Mouse (Mus musculus) intestine, embryonic 15.5 days (tissue): ENCODE measurements around the gene Il15ra. TPM values are rescaled to one million over a fixed set of nuclear protein-coding genes. Genes with fewer than 3 reads are reported as not detected.
"Not testable (repeated sequence)": the region's sequence is repeated elsewhere in the genome, so short reads cannot be mapped to it uniquely, and the experiment has no call there.

Experiments
- ATAC-seq: fragments of 200-750 bp; cut with Nextera tagmentation; 2 replicates; pipeline ENCODE4 v1.8.0; 2017; ENCODE audit warnings: moderate TSS enrichment, moderate library complexity
- H3K27ac ChIP-seq: fragments of 300-500 bp; sonication (generic); 2 replicates; pipeline ENCODE4 v1.5.1; 2015; ENCODE audit warnings: mild to moderate bottlenecking, inconsistent platforms
- H3K27me3 ChIP-seq: fragments of 300-500 bp; sonication (generic); replicated peaks from 2 replicates; pipeline ENCODE4 v1.6.1; 2015; ENCODE audit warnings: inconsistent platforms
- H3K36me3 ChIP-seq: fragments of 300-500 bp; sonication (generic); 2 replicates; pipeline ENCODE4 v1.6.1; 2015; ENCODE audit warnings: inconsistent platforms
- H3K4me1 ChIP-seq: fragments of 300-500 bp; sonication (generic); replicated peaks from 2 replicates; pipeline ENCODE4 v1.6.1; 2015; ENCODE audit warnings: inconsistent platforms
- H3K4me2 ChIP-seq: fragments of 300-500 bp; sonication (generic); replicated peaks from 2 replicates; pipeline ENCODE4 v1.6.1; 2015; ENCODE audit warnings: mild to moderate bottlenecking, inconsistent platforms
- H3K4me3 ChIP-seq: fragments of 300-500 bp; sonication (generic); replicated peaks from 2 replicates; pipeline ENCODE4 v1.5.1; 2015; ENCODE audit warnings: inconsistent platforms
- H3K9ac ChIP-seq: fragments of 300-500 bp; sonication (generic); 2 replicates; pipeline ENCODE4 v1.6.1; 2015; ENCODE audit warnings: inconsistent platforms
- H3K9me3 ChIP-seq: fragments of 300-500 bp; sonication (generic); 2 replicates; pipeline ENCODE4 v1.6.1; 2016; ENCODE audit warnings: inconsistent platforms
- WGBS: fragments of 180-500 bp; shearing (Covaris S2); methylation state at CpG from one replicate; pipeline ENCODE4 v1.1.7; 2015; 5-methylcytosine and 5-hydroxymethylcytosine counted together
- polyA plus RNA-seq: library from polyadenylated mRNA; unstranded; fragments of >200 nt; fragmentation: Nextera tagmentation; extraction: Ambion mirVana; gene quantifications from 2 replicates; pipeline ENCODE4 v1.2.1, GENCODE M21; 2015

The Il15ra gene
- polyA plus RNA-seq, 1 experiment from 2014 or later: 2.1 TPM

GRCm38 (mm10) chr2:11687436-11687835 lies 17.7 kb upstream of the Il15ra start:
- H3K27me3 ChIP-seq: no peaks in the 10 kb centered on the region
- WGBS: 13% methylated on average over 3 of the region's 3 CpGs
- H3K9ac ChIP-seq: no peak overlapping the region
- no peaks in the 10 kb centered on the region for H3K9me3 ChIP-seq
- no peaks in the 10 kb centered on the region for H3K36me3 ChIP-seq
- H3K4me1 ChIP-seq: no peaks in the 10 kb centered on the region
- H3K4me2 ChIP-seq: no peak overlapping the region
- no peak for ATAC-seq
- H3K4me3 ChIP-seq: no peak overlapping the region
- H3K27ac ChIP-seq: no peak overlapping the region

- Histone ChIP-seq H3K36me3 (no peaks in the 10 kb centered on the region), H3K27ac (no peak overlapping the region), H3K4me3 (no peak overlapping the region), H3K4me1 (no peaks in the 10 kb centered on the region), H3K9me3 (no peaks in the 10 kb centered on the region), H3K27me3 (no peaks in the 10 kb centered on the region), H3K4me2 (no peak overlapping the region), H3K9ac (no peak overlapping the region)
- ATAC-seq: no peak
- WGBS: 69% methylated on average over 8 of the region's 8 CpGs
Measured at GRCm38 (mm10) chr2:11690201-11690890, 14.7 kb upstream of the Il15ra start.

- 92% methylated on average over 4 of the region's 4 CpGs for WGBS
Measured at GRCm38 (mm10) chr2:11693352-11693751, 11.7 kb upstream of the Il15ra start.

GRCm38 (mm10) chr2:11694104-11694503 lies 11.0 kb upstream of the Il15ra start:
- Histone ChIP-seq H3K4me2 (no peak overlapping the region), H3K27me3 (no peaks in the 10 kb centered on the region), H3K4me1 (no peaks in the 10 kb centered on the region), H3K9me3 (no peaks in the 10 kb centered on the region), H3K27ac (no peak overlapping the region), H3K4me3 (no peak overlapping the region), H3K9ac (no peak overlapping the region), H3K36me3 (no peaks in the 10 kb centered on the region)
- whole genome bisulfite sequencing: 63% methylated on average over 2 of the region's 2 CpGs
- no peak for ATAC-seq

More at GRCm38 (mm10) chr2:11693352-11693751, 11.7 kb upstream of the Il15ra start:
- Histone ChIP-seq H3K9me3 (no peaks in the 10 kb centered on the region), H3K4me1 (no peaks in the 10 kb centered on the region), H3K4me2 (no peak overlapping the region), H3K4me3 (no peak overlapping the region), H3K9ac (no peak overlapping the region), H3K27ac (no peak overlapping the region), H3K27me3 (no peaks in the 10 kb centered on the region), H3K36me3 (no peaks in the 10 kb centered on the region)
- no peak for ATAC-seq

- H3K9ac ChIP-seq: no peak overlapping the region
- no peaks in the 10 kb centered on the region for H3K27me3 ChIP-seq
- no peak overlapping the region for H3K4me3 ChIP-seq
- H3K9me3 ChIP-seq: no peaks in the 10 kb centered on the region
- H3K36me3 ChIP-seq: no peaks in the 10 kb centered on the region
- ATAC-seq: no peak
- H3K27ac ChIP-seq: no peak overlapping the region
- H3K4me2 ChIP-seq: no peak overlapping the region
- 45% methylated on average over 2 of the region's 2 CpGs for WGBS
- no peaks in the 10 kb centered on the region for H3K4me1 ChIP-seq
Measured at GRCm38 (mm10) chr2:11695867-11696266, 9.2 kb upstream of the Il15ra start.

GRCm38 (mm10) chr2:11698994-11699393 lies 6.1 kb upstream of the Il15ra start:
- Histone ChIP-seq H3K9ac (no peak overlapping the region), H3K4me2 (no peak overlapping the region), H3K27ac (no peak overlapping the region), H3K4me1 (no peaks in the 10 kb centered on the region), H3K36me3 (no peaks in the 10 kb centered on the region), H3K27me3 (no peaks in the 10 kb centered on the region), H3K9me3 (no peaks in the 10 kb centered on the region), H3K4me3 (no peak overlapping the region)
- no peak for ATAC-seq
- WGBS: 57% methylated on average over 5 of the region's 5 CpGs

GRCm38 (mm10) chr2:11699905-11700304 lies 5.2 kb upstream of the Il15ra start:
- Histone ChIP-seq H3K36me3 (no peaks in the 10 kb centered on the region), H3K4me2 (no peak overlapping the region), H3K27me3 (no peaks in the 10 kb centered on the region), H3K4me3 (no peak overlapping the region), H3K27ac (no peak overlapping the region), H3K9ac (no peak overlapping the region), H3K4me1 (no peaks in the 10 kb centered on the region), H3K9me3 (no peaks in the 10 kb centered on the region)
- no peak for ATAC-seq
- 89% methylated on average over 2 of the region's 2 CpGs for WGBS

GRCm38 (mm10) chr2:11706030-11706745 lies 1.1 kb downstream of the Il15ra start:
- peak overlapping the region; percentile 67 for H3K4me3 ChIP-seq
- no peak overlapping the region for H3K27ac ChIP-seq
- H3K9ac ChIP-seq: peak overlapping the region; percentile 61
- 3% methylated on average over 28 of the region's 28 CpGs for WGBS
- no peaks in the 10 kb centered on the region for H3K36me3 ChIP-seq
- H3K9me3 ChIP-seq: no peaks in the 10 kb centered on the region
- peaks cover 8% of the 10 kb centered on the region for H3K4me1 ChIP-seq
- 0 out of 2 replicates have a peak, but pooled peaks cover 2% of the 10 kb centered on the region for H3K27me3 ChIP-seq
- peak overlapping the region; percentile 98 for H3K4me2 ChIP-seq
- ATAC-seq: peak; percentile 66

- 0 out of 2 replicates have a peak, but pooled peaks cover 2% of the 10 kb centered on the region for H3K27me3 ChIP-seq
- no peaks in the 10 kb centered on the region for H3K9me3 ChIP-seq
- no peak overlapping the region for H3K27ac ChIP-seq
- peaks cover 8% of the 10 kb centered on the region for H3K4me1 ChIP-seq
- H3K36me3 ChIP-seq: no peaks in the 10 kb centered on the region
- no peak for ATAC-seq
- 37% methylated on average over 6 of the region's 6 CpGs for WGBS
- H3K4me3 ChIP-seq: no peak overlapping the region
- H3K9ac ChIP-seq: no peak overlapping the region
- H3K4me2 ChIP-seq: peak overlapping the region; percentile 98; the same call in 1 of the 2 replicates
Measured at GRCm38 (mm10) chr2:11706746-11707065, 1.6 kb downstream of the Il15ra start.

GRCm38 (mm10) chr2:11708538-11708937 lies 3.4 kb downstream of the Il15ra start:
- 82% methylated on average over 5 of the region's 5 CpGs for WGBS
- Histone ChIP-seq H3K27me3 (0 out of 2 replicates have a peak, but pooled peaks cover 2% of the 10 kb centered on the region), H3K36me3 (no peaks in the 10 kb centered on the region), H3K9me3 (no peaks in the 10 kb centered on the region), H3K4me1 (peaks cover 8% of the 10 kb centered on the region), H3K4me3 (no peak overlapping the region), H3K4me2 (no peak overlapping the region), H3K9ac (no peak overlapping the region), H3K27ac (no peak overlapping the region)
- ATAC-seq: no peak

- H3K27me3 ChIP-seq, H3K4me1 ChIP-seq, H3K36me3 ChIP-seq, H3K9me3 ChIP-seq, H3K4me2 ChIP-seq, H3K9ac ChIP-seq, H3K4me3 ChIP-seq, ATAC-seq, H3K27ac ChIP-seq: not testable (repeated sequence)
- WGBS: 47% methylated on average over 4 of the region's 4 CpGs
Measured at GRCm38 (mm10) chr2:11710101-11710500, 5.0 kb downstream of the Il15ra start.

- Histone ChIP-seq H3K9ac (no peak overlapping the region), H3K4me1 (no peaks in the 10 kb centered on the region), H3K36me3 (no peaks in the 10 kb centered on the region), H3K4me3 (no peak overlapping the region), H3K27me3 (no peaks in the 10 kb centered on the region), H3K4me2 (no peak overlapping the region), H3K27ac (no peak overlapping the region), H3K9me3 (no peaks in the 10 kb centered on the region)
- 62% methylated on average over 6 of the region's 6 CpGs for WGBS
- ATAC-seq: no peak
Measured at GRCm38 (mm10) chr2:11712483-11712990, 7.4 kb downstream of the Il15ra start.

- Histone ChIP-seq H3K27ac (no peak overlapping the region), H3K4me1 (no peaks in the 10 kb centered on the region), H3K9me3 (no peaks in the 10 kb centered on the region), H3K36me3 (no peaks in the 10 kb centered on the region), H3K4me2 (no peak overlapping the region), H3K9ac (no peak overlapping the region), H3K27me3 (no peaks in the 10 kb centered on the region), H3K4me3 (no peak overlapping the region)
- WGBS: 60% methylated on average over 3 of the region's 3 CpGs
- ATAC-seq: no peak
Measured at GRCm38 (mm10) chr2:11713021-11713420, 7.9 kb downstream of the Il15ra start.
